Mouse (Mus musculus): ENCODE data around the gene Mesp2. TPM values are rescaled to one million over a fixed set of nuclear protein-coding genes. Genes with fewer than 3 reads are reported as not detected.
A peak's percentile ranks its signal among the peaks of the same experiment; 100 is the strongest.

The Mesp2 gene
- polyA plus RNA-seq, 1 experiment from 2014 or later, result 0.36 TPM

GRCm38 (mm10) chr7:79792635-79793421, 17.7 kb upstream of the Mesp2 start:
- H3K36me3 ChIP-seq (replicated peaks), result no peaks in the 10 kb centered on the region
- H3K4me3 ChIP-seq, result peak overlapping the region; percentile 60
- H3K27me3 ChIP-seq (replicated peaks; ENCODE audit: low read depth, poor library complexity, severe bottlenecking), result peaks cover 95% of the 10 kb centered on the region
- peak overlapping the region; percentile 69; the same call in 1 of the 2 replicates for H3K27ac ChIP-seq (replicated peaks)
- H3K4me1 ChIP-seq, result peaks cover 41% of the 10 kb centered on the region
- H3K9me3 ChIP-seq, result no peaks in the 10 kb centered on the region
- peak; percentile 71 for DNase-seq (ENCODE audit: low spot score)
- under 1% methylated on average over 80 of the region's 80 CpGs for WGBS

- H3K27ac ChIP-seq (replicated peaks), result peak within 1 kb of the TSS; percentile 69; the same call in 1 of the 2 replicates
- WGBS, result 78% methylated on average over 6 of the region's 6 CpGs
- H3K27me3 ChIP-seq (replicated peaks; ENCODE audit: low read depth, poor library complexity, severe bottlenecking), result peaks cover 90% of the 10 kb centered on the region
Measured at GRCm38 (mm10) chr7:79793688-79794087, 16.8 kb upstream of the Mesp2 start, which contains the start of gene Mesp1. TSS of gene Mesp1 (minus strand) at chr7:79793788.

GRCm38 (mm10) chr7:79798606-79799005, 11.9 kb upstream of the Mesp2 start:
- H3K27ac ChIP-seq (replicated peaks), result no peak overlapping the region
- WGBS, result 21% methylated on average over 5 of the region's 5 CpGs
- no peak overlapping the region for H3K4me3 ChIP-seq
- H3K36me3 ChIP-seq (replicated peaks), result no peaks in the 10 kb centered on the region
- no peaks in the 10 kb centered on the region for H3K9me3 ChIP-seq
- H3K27me3 ChIP-seq (replicated peaks; ENCODE audit: low read depth, poor library complexity, severe bottlenecking), result peaks cover 62% of the 10 kb centered on the region
- peak; percentile 50 for DNase-seq (ENCODE audit: low spot score)
- peaks cover 47% of the 10 kb centered on the region for H3K4me1 ChIP-seq

More at GRCm38 (mm10) chr7:79793688-79794087, 16.8 kb upstream of the Mesp2 start, which contains the start of gene Mesp1:
- no peak for DNase-seq (ENCODE audit: low spot score)
- peaks cover 49% of the 10 kb centered on the region for H3K4me1 ChIP-seq
- no peaks in the 10 kb centered on the region for H3K36me3 ChIP-seq (replicated peaks)
- peak within 1 kb of the TSS; percentile 60 for H3K4me3 ChIP-seq
- no peaks in the 10 kb centered on the region for H3K9me3 ChIP-seq

DNA sequence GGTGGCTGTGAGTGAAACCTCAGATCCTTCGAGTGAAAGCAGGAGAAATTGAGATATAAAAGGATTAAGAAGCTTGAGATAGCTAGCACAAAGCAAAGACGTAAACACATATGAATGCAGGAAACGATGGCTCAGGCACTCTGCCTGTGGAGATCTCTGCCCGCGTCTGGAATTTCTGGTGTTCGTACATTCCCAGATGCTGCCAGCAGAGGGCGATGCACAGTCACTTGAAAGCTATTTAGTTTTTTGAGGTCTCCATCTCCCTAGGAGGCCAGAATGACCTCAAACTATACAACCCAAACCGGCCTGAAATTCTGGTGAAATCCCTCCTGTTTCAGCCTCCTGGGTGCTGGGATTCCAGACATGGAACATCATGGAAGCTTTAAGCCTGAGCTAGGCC, 11.5 kb upstream of the Mesp2 start:
- DNase-seq (ENCODE audit: low spot score), result peak; percentile 88
- WGBS, result 4% methylated on average over 8 of the region's 8 CpGs
- Histone ChIP-seq H3K4me1 (peaks cover 46% of the 10 kb centered on the region), H3K27me3 (replicated peaks; ENCODE audit: low read depth, poor library complexity, severe bottlenecking) (peaks cover 57% of the 10 kb centered on the region), H3K27ac (replicated peaks) (no peak overlapping the region), H3K9me3 (no peaks in the 10 kb centered on the region), H3K4me3 (no peak overlapping the region), H3K36me3 (replicated peaks) (no peaks in the 10 kb centered on the region)

DNA sequence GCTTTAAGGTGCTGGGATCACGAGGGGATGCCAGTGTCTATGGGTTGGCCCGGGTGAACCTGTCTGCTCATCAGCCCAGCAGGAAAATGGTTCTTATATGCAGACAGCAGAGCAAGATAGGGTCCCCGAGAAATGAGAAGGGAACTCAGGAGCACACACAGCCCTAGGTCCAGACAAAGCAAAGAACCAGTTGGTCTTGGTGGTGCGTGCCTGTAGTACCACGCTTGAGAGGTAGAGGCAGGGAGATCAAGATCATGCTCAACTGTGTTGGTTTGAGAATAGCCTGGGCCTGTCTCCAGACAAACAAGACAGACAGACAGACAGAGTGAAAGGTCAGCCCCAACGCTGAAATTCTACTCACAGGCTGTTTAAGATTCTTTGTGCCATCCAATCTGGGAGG, 11.0 kb upstream of the Mesp2 start:
- Histone ChIP-seq H3K4me3 (no peak overlapping the region), H3K9me3 (no peaks in the 10 kb centered on the region), H3K4me1 (peaks cover 46% of the 10 kb centered on the region), H3K27me3 (replicated peaks; ENCODE audit: low read depth, poor library complexity, severe bottlenecking) (peaks cover 53% of the 10 kb centered on the region), H3K27ac (replicated peaks) (peak overlapping the region; percentile 66; the same call in 1 of the 2 replicates), H3K36me3 (replicated peaks) (no peaks in the 10 kb centered on the region)
- 68% methylated on average over 6 of the region's 6 CpGs for WGBS
- DNase-seq (ENCODE audit: low spot score), result no peak

GRCm38 (mm10) chr7:79800336-79800735, 10.2 kb upstream of the Mesp2 start:
- DNase-seq (ENCODE audit: low spot score), result no peak
- no peak overlapping the region for H3K27ac ChIP-seq (replicated peaks)
- no peaks in the 10 kb centered on the region for H3K36me3 ChIP-seq (replicated peaks)
- H3K27me3 ChIP-seq (replicated peaks; ENCODE audit: low read depth, poor library complexity, severe bottlenecking), result peaks cover 44% of the 10 kb centered on the region
- peaks cover 46% of the 10 kb centered on the region for H3K4me1 ChIP-seq
- H3K4me3 ChIP-seq, result no peak overlapping the region
- 81% methylated on average over 4 of the region's 4 CpGs for WGBS
- no peaks in the 10 kb centered on the region for H3K9me3 ChIP-seq

- H3K27ac ChIP-seq (replicated peaks), result no peak overlapping the region
- H3K27me3 ChIP-seq (replicated peaks; ENCODE audit: low read depth, poor library complexity, severe bottlenecking), result peaks cover 34% of the 10 kb centered on the region
- H3K36me3 ChIP-seq (replicated peaks), result no peaks in the 10 kb centered on the region
- no peak overlapping the region for H3K4me3 ChIP-seq
- no peaks in the 10 kb centered on the region for H3K9me3 ChIP-seq
- peaks cover 46% of the 10 kb centered on the region for H3K4me1 ChIP-seq
- DNase-seq (ENCODE audit: low spot score), result no peak
- 79% methylated on average over 11 of the region's 11 CpGs for WGBS
Measured at GRCm38 (mm10) chr7:79801391-79801790, 9.1 kb upstream of the Mesp2 start.

DNA sequence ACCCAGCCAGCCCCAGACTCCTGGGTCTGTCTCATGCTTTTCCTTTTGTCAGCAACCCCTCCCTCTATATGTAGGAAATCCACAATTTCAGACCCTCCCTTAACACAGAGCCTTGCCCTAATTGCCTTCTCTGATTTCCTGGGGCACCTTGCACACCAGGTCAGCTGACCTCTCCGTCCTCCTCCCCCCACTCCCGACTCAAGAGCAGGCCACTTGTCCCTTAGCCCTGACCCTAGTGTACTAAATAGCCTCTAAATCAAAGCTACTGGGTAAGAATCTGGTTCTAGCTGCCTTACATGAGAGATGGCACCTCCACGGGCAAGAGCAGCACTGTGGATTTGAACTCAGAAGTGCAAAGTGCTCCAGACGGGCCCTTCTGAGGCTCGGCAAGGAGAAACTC, 8.5 kb upstream of the Mesp2 start:
- Histone ChIP-seq H3K36me3 (replicated peaks) (no peaks in the 10 kb centered on the region), H3K4me3 (no peak overlapping the region), H3K27ac (replicated peaks) (no peak overlapping the region; the same call in 1 of the 2 replicates), H3K27me3 (replicated peaks; ENCODE audit: low read depth, poor library complexity, severe bottlenecking) (peaks cover 29% of the 10 kb centered on the region), H3K9me3 (no peaks in the 10 kb centered on the region), H3K4me1 (peaks cover 44% of the 10 kb centered on the region)
- no peak for DNase-seq (ENCODE audit: low spot score)
- WGBS, result 61% methylated on average over 5 of the region's 5 CpGs

DNA sequence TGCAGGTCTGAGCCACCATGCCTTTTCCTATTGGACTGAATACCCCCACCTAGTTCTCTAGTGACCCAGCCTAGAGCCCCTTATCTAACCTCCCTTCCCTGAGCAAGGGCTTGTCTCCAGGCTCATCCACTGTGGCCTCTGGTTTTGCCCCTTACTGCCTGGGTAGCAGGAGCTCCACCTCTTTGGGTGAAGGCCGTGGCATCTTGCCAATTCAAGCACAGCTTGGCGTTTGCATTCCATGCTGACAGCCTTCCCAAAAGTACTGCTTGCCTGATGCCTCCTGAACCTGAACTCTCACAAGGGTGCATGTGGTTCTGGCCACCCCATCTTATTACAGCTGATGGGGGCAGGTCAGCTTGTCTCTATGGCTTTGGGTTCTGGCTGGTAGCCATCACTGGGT, 6.6 kb upstream of the Mesp2 start:
- no peak for DNase-seq (ENCODE audit: low spot score)
- peaks cover 26% of the 10 kb centered on the region for H3K4me1 ChIP-seq
- H3K36me3 ChIP-seq (replicated peaks), result no peaks in the 10 kb centered on the region
- H3K9me3 ChIP-seq, result no peaks in the 10 kb centered on the region
- H3K4me3 ChIP-seq, result no peak overlapping the region
- 81% methylated on average over 2 of the region's 2 CpGs for WGBS
- no peak overlapping the region for H3K27ac ChIP-seq (replicated peaks)
- peaks cover 18% of the 10 kb centered on the region; the same call in 1 of the 2 replicates for H3K27me3 ChIP-seq (replicated peaks; ENCODE audit: low read depth, poor library complexity, severe bottlenecking)

- 81% methylated on average over 7 of the region's 7 CpGs for whole genome bisulfite sequencing
- H3K36me3 ChIP-seq (replicated peaks), result no peaks in the 10 kb centered on the region
Measured at GRCm38 (mm10) chr7:79808561-79808960, 2.0 kb upstream of the Mesp2 start.

DNA sequence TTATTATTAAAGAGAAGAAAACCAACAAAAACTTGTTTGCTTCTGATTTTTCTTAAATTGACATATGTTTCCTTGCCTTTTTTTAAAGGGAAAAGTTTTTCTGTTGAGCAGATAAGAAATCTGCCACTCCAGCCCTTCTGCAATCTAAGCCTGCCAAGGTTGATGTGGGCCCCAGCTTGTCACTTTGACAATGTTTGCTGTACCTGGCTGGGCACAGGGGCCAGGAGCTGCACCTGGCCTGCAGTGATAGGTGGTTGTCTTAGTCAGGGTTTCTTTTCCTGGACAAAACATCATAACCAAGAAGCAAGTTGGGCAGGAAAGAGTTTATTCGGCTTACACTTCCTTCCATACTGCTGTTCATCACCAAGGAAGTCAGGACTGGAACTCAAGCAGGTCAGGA, 2.9 kb downstream of the Mesp2 start:
- Histone ChIP-seq H3K27ac (replicated peaks) (no peak overlapping the region), H3K36me3 (replicated peaks) (no peaks in the 10 kb centered on the region), H3K4me3 (no peak overlapping the region), H3K9me3 (no peaks in the 10 kb centered on the region), H3K4me1 (peaks cover 13% of the 10 kb centered on the region), H3K27me3 (replicated peaks; ENCODE audit: low read depth, poor library complexity, severe bottlenecking) (peaks cover 56% of the 10 kb centered on the region)
- 88% methylated on average over 1 of the region's 1 CpGs for WGBS
- no peak for DNase-seq (ENCODE audit: low spot score)

More at GRCm38 (mm10) chr7:79808561-79808960, 2.0 kb upstream of the Mesp2 start:
- no peak overlapping the region for H3K4me3 ChIP-seq
- no peak for DNase-seq (ENCODE audit: low spot score)
- H3K4me1 ChIP-seq, result peaks cover 9% of the 10 kb centered on the region
- no peaks in the 10 kb centered on the region for H3K9me3 ChIP-seq
- peaks cover 36% of the 10 kb centered on the region for H3K27me3 ChIP-seq (replicated peaks; ENCODE audit: low read depth, poor library complexity, severe bottlenecking)
- H3K27ac ChIP-seq (replicated peaks), result no peak overlapping the region

DNA sequence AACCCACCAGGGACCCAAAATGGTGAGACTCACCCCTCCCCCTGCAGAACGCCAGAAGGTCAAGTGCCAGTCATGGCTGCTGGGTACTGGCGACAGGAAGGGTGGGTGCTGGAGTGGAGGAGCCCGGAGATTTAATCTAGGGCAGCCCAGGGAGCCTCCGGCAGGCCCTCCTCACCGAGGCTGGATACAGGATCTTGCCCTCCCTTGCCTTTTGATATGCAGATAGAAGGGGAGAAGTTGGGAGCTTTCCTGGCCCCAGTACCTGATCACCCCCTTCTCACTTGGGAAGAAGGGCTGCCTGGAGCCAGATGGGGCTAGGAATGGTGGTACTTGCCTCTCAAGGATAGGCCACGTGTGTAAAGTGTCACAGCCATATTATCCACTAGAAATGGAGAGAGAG, 7.8 kb downstream of the Mesp2 start:
- Histone ChIP-seq H3K27me3 (replicated peaks; ENCODE audit: low read depth, poor library complexity, severe bottlenecking) (peaks cover 39% of the 10 kb centered on the region), H3K4me3 (no peak overlapping the region), H3K27ac (replicated peaks) (no peak overlapping the region), H3K4me1 (peaks cover 27% of the 10 kb centered on the region), H3K36me3 (replicated peaks) (no peaks in the 10 kb centered on the region), H3K9me3 (no peaks in the 10 kb centered on the region)
- 8% methylated on average over 6 of the region's 6 CpGs for WGBS
- DNase-seq (ENCODE audit: low spot score), result no peak

GRCm38 (mm10) chr7:79819515-79819914, 9.0 kb downstream of the Mesp2 start:
- 36% methylated on average over 4 of the region's 4 CpGs for WGBS
- H3K27ac ChIP-seq (replicated peaks), result no peak overlapping the region; the same call in 1 of the 2 replicates

More at GRCm38 (mm10) chr7:79819515-79819914, 9.0 kb downstream of the Mesp2 start:
- Histone ChIP-seq H3K4me3 (no peak overlapping the region), H3K36me3 (replicated peaks) (no peaks in the 10 kb centered on the region), H3K27me3 (replicated peaks; ENCODE audit: low read depth, poor library complexity, severe bottlenecking) (peaks cover 39% of the 10 kb centered on the region), H3K9me3 (no peaks in the 10 kb centered on the region), H3K4me1 (peaks cover 27% of the 10 kb centered on the region)
- DNase-seq (ENCODE audit: low spot score), result no peak

Data from embryonic facial prominence, embryonic 10.5 days (tissue).